Mouse (Mus musculus): ENCODE measurements around the gene Foxo1. TPM values are rescaled to one million over a fixed set of nuclear protein-coding genes. Genes with fewer than 3 reads are reported as not detected.

The Foxo1 gene
- polyA plus RNA-seq, 1 experiment from 2014 or later: 1.1 TPM

GRCm38 (mm10) chr3:52251184-52251583 lies 17.0 kb upstream of the Foxo1 start:
- ATAC-seq (ENCODE audit: low read depth): no peak
- WGBS (ENCODE audit: insufficient replicate concordance): 38% methylated on average over 1 of the region's 1 CpGs
- H3K4me2 ChIP-seq: no peak overlapping the region

GRCm38 (mm10) chr3:52253656-52254461 lies 14.3 kb upstream of the Foxo1 start:
- Histone ChIP-seq H3K4me2 (no peak overlapping the region), H3K27ac (no peak overlapping the region), H3K9me3 (replicated peaks) (no peaks in the 10 kb centered on the region), H3K4me1 (replicated peaks) (no peaks in the 10 kb centered on the region), H3K4me3 (replicated peaks) (no peak overlapping the region), H3K36me3 (no peaks in the 10 kb centered on the region), H3K9ac (no peak overlapping the region), H3K27me3 (no peaks in the 10 kb centered on the region)
- ATAC-seq (ENCODE audit: low read depth) (no peak), DNase-seq (no peak)
- WGBS (ENCODE audit: insufficient replicate concordance): 21% methylated on average over 14 of the region's 14 CpGs

More at GRCm38 (mm10) chr3:52251184-52251583, 17.0 kb upstream of the Foxo1 start:
- Histone ChIP-seq H3K36me3 (no peaks in the 10 kb centered on the region), H3K9ac (no peak overlapping the region), H3K4me1 (replicated peaks) (no peaks in the 10 kb centered on the region), H3K4me3 (replicated peaks) (no peak overlapping the region), H3K27ac (no peak overlapping the region), H3K27me3 (no peaks in the 10 kb centered on the region), H3K9me3 (replicated peaks) (no peaks in the 10 kb centered on the region)
- DNase-seq: no peak

DNA sequence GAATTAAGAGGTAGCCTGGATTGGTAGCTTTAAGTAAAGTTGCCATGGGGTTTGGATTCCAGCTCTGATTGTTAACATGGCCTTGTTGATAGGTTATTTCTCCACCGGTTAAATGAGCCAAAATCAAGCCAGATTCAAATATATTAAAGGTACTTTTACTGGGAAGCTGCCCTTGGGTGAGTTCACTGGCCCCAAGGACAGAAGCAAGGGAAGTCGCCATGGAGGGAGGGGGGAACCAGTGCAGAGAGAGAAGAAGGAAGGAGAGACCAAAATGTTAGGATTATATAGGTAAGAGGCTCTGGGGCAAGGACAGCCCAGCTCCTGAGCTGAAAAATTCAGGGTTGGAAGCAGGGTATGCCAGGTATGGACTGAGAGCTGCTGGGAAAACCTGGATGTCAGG lies 13.6 kb upstream of the Foxo1 start:
- no peak for DNase-seq
- Histone ChIP-seq H3K9me3 (replicated peaks) (no peaks in the 10 kb centered on the region), H3K36me3 (no peaks in the 10 kb centered on the region), H3K4me1 (replicated peaks) (no peaks in the 10 kb centered on the region), H3K4me3 (replicated peaks) (no peak overlapping the region), H3K4me2 (no peak overlapping the region), H3K27me3 (no peaks in the 10 kb centered on the region; the same call in 1 of the 2 replicates), H3K9ac (no peak overlapping the region), H3K27ac (no peak overlapping the region)
- WGBS (ENCODE audit: insufficient replicate concordance): 8% methylated on average over 2 of the region's 2 CpGs
- no peak for ATAC-seq (ENCODE audit: low read depth)

- DNase-seq (no peak), ATAC-seq (ENCODE audit: low read depth) (no peak)
- Histone ChIP-seq H3K27me3 (no peaks in the 10 kb centered on the region; the same call in 1 of the 2 replicates), H3K4me3 (replicated peaks) (no peak overlapping the region), H3K9ac (no peak overlapping the region), H3K4me2 (peak overlapping the region; percentile 49), H3K36me3 (no peaks in the 10 kb centered on the region), H3K9me3 (replicated peaks) (no peaks in the 10 kb centered on the region), H3K4me1 (replicated peaks) (no peaks in the 10 kb centered on the region), H3K27ac (no peak overlapping the region)
- WGBS (ENCODE audit: insufficient replicate concordance): 17% methylated on average over 18 of the region's 18 CpGs
Measured at GRCm38 (mm10) chr3:52257782-52258441, 10.2 kb upstream of the Foxo1 start.

GRCm38 (mm10) chr3:52258532-52258931 lies 9.6 kb upstream of the Foxo1 start:
- DNase-seq: no peak

DNA sequence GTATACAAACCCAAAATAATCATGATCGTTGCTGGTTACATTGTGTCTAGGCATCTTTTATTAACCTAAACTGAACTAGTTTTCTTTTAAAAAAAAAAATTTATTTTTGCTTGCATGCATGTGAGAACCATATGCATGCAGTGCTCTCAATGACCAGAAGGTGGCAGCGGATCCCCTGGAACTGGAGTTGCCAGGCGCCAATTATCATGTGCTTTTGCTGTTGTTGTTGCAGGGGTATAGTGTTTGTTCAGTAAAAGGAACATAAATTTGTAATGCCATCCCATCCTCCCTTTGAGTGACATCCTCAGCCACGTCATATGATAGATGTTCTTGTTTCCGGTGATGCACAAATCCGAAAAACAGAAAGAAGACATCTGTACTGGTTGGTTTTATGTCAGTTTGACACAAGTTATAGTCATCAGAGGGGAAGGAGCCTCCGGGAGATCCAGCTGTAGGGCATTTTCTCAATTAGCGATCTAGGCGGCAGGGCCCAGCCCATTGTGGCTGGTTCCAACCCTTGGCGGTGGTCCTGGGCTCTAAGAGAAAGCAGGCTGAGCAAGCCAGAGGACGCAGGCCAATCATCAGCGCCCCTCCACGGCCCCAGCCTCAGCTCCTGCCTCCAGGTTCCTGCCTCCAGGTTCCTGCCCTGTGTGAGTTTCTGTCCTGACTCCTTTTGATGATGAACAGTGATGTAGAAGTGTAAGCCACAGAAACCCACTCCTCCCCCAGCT lies 5.5 kb upstream of the Foxo1 start:
- Histone ChIP-seq H3K4me1 (replicated peaks) (peaks cover 14% of the 10 kb centered on the region), H3K27ac (no peak overlapping the region), H3K9me3 (replicated peaks) (no peaks in the 10 kb centered on the region), H3K4me3 (replicated peaks) (no peak overlapping the region), H3K36me3 (no peaks in the 10 kb centered on the region), H3K9ac (no peak overlapping the region), H3K27me3 (peaks cover 12% of the 10 kb centered on the region), H3K4me2 (no peak overlapping the region)
- ATAC-seq (ENCODE audit: low read depth) (no peak), DNase-seq (peak; percentile 43)
- WGBS (ENCODE audit: insufficient replicate concordance): 45% methylated on average over 13 of the region's 13 CpGs

More at GRCm38 (mm10) chr3:52258532-52258931, 9.6 kb upstream of the Foxo1 start:
- Histone ChIP-seq H3K4me3 (replicated peaks) (no peak overlapping the region), H3K9me3 (replicated peaks) (no peaks in the 10 kb centered on the region), H3K4me1 (replicated peaks) (no peaks in the 10 kb centered on the region), H3K9ac (no peak overlapping the region), H3K27me3 (no peaks in the 10 kb centered on the region; the same call in 1 of the 2 replicates), H3K4me2 (no peak overlapping the region), H3K27ac (no peak overlapping the region), H3K36me3 (no peaks in the 10 kb centered on the region)
- no peak for ATAC-seq (ENCODE audit: low read depth)
- 43% methylated on average over 3 of the region's 3 CpGs for WGBS (ENCODE audit: insufficient replicate concordance)

GRCm38 (mm10) chr3:52264354-52264753 lies 3.8 kb upstream of the Foxo1 start:
- Histone ChIP-seq H3K9me3 (replicated peaks) (no peaks in the 10 kb centered on the region), H3K27ac (no peak overlapping the region), H3K27me3 (peaks cover 24% of the 10 kb centered on the region), H3K4me3 (replicated peaks) (no peak overlapping the region), H3K9ac (no peak overlapping the region), H3K4me1 (replicated peaks) (peaks cover 25% of the 10 kb centered on the region), H3K4me2 (no peak overlapping the region), H3K36me3 (no peaks in the 10 kb centered on the region)
- WGBS (ENCODE audit: insufficient replicate concordance): 68% methylated on average over 8 of the region's 8 CpGs
- ATAC-seq (ENCODE audit: low read depth): no peak
- DNase-seq: no peak

DNA sequence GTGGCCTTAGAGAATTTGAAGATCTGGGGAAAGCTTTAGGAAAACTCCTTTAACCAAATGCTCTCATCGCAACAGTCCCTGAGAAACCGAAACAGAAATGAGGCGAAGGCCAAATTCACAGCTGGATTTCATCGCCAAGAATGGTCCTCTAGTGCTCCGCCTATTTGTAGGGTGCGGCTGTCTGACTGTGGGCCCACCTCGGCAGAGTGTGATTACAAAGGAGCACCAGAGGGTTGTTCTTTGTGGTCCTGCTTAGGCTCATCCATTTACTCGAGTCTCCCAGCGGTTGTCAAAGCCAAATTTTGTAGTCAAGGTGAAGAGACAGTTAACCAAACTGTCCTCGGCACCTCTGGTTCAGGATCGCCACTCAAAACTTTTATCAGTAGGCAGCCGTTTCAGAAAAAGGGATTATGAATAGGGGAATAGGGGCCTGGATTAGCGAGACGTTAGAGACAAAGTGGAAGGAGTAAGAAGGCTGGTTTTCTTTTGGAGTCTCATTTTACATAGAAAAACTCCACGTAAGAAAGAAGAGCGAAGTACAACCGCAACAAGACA lies 1.5 kb upstream of the Foxo1 start:
- ATAC-seq (ENCODE audit: low read depth) (no peak), DNase-seq (peak; percentile 3)
- Histone ChIP-seq H3K27me3 (peaks cover 41% of the 10 kb centered on the region), H3K9me3 (replicated peaks) (no peaks in the 10 kb centered on the region), H3K27ac (no peak overlapping the region), H3K4me1 (replicated peaks) (peaks cover 34% of the 10 kb centered on the region), H3K9ac (0 out of 2 replicates have a peak overlapping the region, but pooled peaks have one; percentile 78), H3K4me3 (replicated peaks) (peak overlapping the region; percentile 78), H3K4me2 (peak overlapping the region; percentile 98), H3K36me3 (no peaks in the 10 kb centered on the region)
- WGBS (ENCODE audit: insufficient replicate concordance): 13% methylated on average over 17 of the region's 17 CpGs

DNA sequence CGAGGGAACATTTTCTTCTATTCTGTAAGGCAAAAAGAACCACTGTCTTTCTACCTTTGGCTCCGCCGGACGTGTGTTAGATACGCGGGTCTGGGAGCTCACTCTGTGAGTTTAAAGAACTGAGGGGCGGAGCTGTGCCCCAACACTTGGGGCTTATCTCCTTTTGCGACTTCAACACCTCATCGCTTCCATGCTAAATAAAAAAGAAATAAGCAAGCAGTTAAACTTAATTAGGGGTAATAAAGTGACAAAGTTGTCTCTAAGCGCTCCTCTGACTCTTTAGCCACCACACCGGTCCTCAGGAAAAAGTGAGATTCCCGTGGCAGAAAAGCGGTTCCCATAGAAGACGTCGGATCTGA lies 864 bp upstream of the Foxo1 start:
- ATAC-seq (ENCODE audit: low read depth): no peak
- peaks cover 41% of the 10 kb centered on the region for H3K27me3 ChIP-seq
- no peaks in the 10 kb centered on the region for H3K36me3 ChIP-seq
- peak overlapping the region; percentile 78 for H3K9ac ChIP-seq
- no peak for DNase-seq
- H3K4me2 ChIP-seq: peak overlapping the region; percentile 98
- WGBS (ENCODE audit: insufficient replicate concordance): under 1% methylated on average over 15 of the region's 15 CpGs
- H3K4me3 ChIP-seq (replicated peaks): peak overlapping the region; percentile 78
- H3K4me1 ChIP-seq (replicated peaks): peaks cover 37% of the 10 kb centered on the region
- no peaks in the 10 kb centered on the region for H3K9me3 ChIP-seq (replicated peaks)
- no peak overlapping the region for H3K27ac ChIP-seq

DNA sequence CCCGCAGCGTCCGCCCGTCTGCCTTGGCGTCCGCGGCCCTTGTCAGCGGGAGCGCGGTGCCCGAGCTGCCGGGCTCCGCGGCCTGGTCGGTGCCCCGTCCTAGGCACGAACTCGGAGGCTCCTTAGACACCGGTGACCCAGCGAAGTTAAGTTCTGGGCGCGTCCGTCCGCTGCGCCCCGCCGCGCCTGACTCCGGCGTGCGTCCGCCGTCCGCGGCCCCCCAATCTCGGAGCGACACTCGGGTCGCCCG lies 276 bp downstream of the Foxo1 start:
- Histone ChIP-seq H3K9ac (peak overlapping the region; percentile 80), H3K36me3 (no peaks in the 10 kb centered on the region), H3K9me3 (replicated peaks) (no peaks in the 10 kb centered on the region), H3K4me1 (replicated peaks) (peaks cover 37% of the 10 kb centered on the region), H3K27me3 (peaks cover 41% of the 10 kb centered on the region), H3K27ac (peak overlapping the region; percentile 69), H3K4me2 (peak overlapping the region; percentile 98), H3K4me3 (replicated peaks) (peak overlapping the region; percentile 78)
- peak; percentile 54 for ATAC-seq (ENCODE audit: low read depth)
- no peak for DNase-seq
- 0% methylated on average over 30 of the region's 40 CpGs for WGBS (ENCODE audit: insufficient replicate concordance)

All from liver, embryonic 13.5 days (tissue).